Mouse (Mus musculus) forelimb bud, embryonic 11.5 days (tissue): ENCODE results near the gene Mylip.

Source experiments
- DNase-seq: peaks from one replicate; pipeline ENCODE4 v3.0.0-alpha.2; 2012; ENCODE audit warnings: low read depth, low spot score

Mylip gene

DNA sequence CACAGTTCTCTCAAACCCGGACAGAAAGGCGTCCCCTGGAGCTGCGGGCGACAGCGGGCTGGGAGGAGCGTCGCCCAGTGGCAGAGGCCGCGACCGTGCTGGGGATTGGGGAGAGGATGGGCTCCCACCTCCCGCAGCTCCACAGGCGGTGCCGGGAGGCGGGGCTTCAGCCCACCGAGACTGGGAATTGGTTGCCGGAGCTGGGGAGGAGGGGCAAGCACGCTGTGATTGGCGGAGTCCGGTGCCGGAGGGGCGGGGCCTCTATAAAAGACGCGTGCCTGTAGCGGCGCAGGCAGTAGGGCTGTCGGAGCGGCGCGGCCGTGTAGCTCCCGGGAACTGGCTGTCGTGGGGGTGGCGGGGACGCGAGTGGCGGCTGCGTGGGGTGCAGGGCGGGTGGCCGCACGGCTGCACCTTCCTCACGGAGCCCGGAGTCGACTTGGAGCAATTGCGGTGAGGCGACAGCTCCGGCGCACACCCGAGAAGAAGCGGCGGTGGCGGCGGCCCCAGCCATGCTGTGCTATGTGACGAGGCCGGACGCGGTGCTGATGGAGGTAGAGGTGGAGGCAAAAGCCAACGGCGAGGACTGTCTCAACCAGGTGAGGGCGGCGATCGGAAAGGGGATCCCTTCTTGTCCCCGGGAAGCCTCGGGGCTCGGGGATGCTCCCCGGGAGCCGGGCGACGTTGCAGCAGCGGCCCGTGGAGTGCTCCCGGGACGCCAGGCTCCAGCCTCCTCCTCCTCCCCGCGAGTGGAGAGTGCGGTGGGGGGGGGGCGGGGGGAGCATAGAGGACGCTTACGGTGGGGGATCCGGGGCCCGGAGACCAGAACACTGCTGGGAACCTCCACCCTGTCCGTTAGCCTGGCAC lies at the start of gene Mylip:
TSS of gene Mylip (plus strand) at position 295 of the 864 bp plus-strand sequence.
- peak; percentile 97 for DNase-seq

DNA sequence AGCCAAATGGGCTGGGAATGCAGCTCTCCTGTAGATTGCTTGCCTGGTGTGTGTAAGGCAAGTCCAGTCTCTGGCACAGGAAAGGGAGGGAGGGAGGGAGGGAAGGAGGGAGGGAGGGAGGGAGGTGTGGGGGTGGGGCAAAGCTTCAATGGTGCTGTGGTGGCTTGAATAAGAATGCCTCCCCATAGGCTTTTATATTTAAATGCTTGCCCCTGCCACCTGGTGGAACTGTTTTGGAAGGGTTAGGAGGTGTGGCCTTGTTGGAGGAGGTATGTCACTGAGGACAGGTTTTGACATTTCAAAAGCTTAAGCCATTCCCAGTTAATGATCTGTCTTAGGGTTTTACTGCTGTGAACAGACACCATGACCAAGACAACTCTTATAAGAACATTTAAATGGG lies 47.6 kb upstream of the Mylip start:
- no peak for DNase-seq

DNA sequence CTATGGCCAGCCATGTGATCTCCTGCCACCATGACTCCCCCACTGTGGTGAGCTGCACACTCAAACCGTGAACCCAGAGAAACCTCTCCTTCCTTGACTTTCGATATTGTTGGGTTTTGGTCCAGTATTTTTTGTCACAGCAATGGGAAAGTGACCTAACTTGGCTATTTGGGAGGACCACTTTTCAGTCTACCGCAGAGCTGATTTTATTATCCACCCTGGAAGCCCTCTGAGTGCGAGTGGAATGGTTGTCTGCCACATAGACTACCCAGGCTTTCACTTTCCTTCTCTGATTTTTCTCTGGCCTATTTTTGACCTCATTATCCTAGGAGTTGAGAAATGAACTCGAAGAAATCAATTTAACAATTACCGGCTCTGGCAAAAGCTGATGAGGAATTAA lies 46.0 kb upstream of the Mylip start:
- DNase-seq, result no peak

DNA sequence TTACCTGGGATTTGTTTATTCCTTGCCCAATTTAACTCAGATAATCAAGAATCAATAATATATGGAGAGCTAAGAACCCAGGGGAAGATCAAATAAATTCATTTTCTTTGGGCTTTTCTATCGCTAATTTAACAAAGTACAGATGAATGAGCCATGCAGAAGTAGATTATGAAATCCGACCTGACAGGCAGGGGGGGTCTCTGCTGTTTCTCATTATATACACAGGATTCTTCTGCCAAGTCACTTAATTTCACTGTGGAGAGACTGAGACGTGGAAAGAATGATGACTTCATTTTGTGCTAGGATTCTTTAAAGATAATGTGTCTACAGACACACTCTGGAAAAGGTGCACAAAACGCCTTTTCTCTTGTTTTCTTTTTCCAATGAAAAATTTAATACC lies 45.6 kb upstream of the Mylip start:
- no peak for DNase-seq

DNA sequence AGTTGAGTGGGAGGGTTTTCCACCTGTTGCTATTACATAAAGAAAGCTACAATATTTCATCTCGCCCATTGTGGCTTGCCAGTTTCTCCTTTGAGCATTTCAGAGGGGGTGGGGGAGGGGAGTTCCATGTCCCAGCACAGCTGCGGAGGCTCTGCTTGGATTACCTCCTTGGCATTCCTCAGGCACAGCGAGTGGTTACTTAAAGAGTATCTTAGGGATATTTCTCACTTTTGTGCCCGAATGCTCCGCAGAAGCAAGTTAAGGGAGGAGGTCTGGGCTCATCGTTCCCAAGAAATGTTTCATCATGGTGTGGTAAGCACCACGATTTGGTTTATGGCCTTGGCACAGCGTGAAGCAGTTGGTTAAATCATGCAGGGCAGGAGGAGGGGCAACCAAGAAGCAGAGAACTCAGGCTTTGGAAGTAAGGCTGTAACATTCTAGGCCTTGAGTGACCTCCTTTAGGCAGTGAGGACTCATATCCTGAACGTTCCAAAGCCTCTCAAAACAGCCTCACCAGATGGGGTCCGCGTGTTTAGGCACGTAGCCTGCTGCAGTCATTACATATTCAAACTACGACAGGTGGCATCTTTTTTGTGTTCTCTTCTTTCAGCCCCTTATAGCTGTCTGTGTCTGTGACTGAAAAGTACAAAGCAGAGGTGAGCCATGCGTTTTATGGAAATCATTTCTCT lies 43.9 kb upstream of the Mylip start:
- peak; percentile 56 for DNase-seq

DNA sequence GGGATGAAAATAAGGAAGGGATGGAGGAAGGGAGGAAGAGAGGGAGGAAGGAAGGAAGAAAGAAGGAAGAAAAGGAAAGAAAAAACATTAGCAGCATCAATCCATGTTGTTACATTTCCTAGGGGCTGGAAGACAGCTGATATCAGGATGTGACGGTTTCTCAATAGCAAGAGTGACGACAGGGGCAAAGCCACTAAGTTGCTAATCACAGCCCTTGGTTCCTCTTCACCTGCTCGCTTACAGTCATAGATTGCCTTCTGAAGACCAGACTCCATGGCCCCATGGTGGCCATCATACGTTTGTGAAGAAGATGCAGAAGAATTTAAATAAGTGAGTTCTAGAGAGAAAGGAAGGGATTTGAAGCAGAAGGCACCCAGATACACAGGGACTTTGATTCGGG lies 38.1 kb upstream of the Mylip start:
- no peak for DNase-seq

DNA sequence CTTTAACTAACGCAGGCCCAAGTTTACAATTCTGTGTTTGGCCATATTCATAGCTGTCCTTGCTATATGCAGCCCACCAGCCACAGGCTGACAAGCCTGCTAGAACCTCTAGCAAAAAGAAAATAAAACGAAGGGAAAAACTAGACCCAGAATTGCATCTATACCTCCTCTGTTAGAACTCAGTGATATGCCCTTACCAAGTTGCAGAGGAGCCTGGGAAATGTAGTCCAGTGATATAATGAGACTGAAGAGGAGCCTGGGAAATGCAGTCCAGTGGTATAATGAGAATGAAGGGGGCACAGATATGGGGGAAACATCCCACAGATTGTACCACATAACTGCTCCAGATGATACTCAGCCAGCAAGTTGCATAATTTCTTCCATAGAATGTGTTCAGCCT lies 34.7 kb upstream of the Mylip start:
- peak; percentile 27 for DNase-seq

DNA sequence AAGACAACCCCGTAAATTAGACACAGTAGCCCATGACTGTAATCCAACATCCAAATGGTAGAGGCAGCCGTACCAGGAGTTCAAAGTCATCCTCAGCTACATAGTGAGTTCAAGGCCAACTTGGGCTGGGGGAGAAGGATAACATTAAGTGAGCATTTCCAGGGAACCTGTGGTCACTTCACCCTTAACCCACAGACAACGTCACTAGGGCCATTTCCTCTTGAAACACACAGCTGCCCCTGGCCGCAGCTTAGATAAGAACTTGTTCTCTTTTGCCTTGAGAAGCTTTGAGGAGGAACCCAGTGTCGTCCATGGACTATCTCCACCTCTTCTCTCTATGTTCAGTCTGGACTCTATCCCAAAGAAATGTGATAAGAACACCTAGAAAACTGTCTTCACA lies 31.3 kb upstream of the Mylip start:
- DNase-seq, result no peak

DNA sequence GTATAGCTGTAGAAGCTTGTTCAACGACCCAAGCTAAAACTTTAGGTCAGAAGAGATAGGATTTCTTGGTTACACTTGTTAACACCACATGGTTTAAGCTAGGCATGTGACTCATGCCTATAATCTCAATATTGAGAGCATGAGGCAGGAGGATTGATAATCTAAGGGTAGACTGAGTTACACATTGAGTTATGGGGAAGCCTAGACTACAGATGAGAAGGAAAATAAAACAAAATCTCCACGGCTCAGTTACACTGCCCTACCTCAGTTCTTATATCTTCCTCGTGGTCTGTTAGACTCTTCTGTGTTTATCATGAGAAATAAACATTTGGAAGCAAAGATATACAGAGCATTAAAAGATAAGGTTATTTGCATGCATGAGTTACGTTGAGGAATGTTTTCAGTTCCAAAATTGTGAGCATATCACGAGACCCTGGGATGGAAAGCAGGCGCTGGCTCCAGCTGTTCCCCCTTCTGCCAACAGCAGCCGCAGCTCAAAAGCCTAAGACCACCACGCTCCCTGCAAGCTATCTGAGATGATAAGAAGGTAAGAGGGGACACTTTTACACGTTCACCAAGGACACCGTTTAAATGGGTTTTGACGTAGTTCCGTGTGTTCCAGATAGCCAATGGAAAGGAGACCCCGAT lies 30.7 kb upstream of the Mylip start:
- no peak for DNase-seq

DNA sequence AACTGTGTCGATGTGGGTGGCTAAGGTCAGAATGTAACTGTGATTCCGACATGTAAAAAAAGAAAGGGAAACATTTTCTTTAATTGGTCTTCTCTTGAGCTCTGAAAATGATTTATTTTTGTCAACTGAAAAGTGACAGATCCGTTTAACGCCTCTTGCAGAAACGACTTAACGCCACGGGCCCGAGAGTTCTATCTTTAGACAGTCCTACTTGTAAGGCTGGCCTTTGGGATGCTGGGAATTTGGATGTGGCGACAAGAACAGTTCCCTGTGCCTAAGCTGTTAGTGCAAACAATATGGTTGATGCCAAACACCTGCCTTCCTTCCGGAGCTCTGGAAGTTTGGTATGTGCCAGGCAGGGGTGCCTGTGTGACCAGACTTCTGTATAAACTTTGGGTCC lies 23.8 kb upstream of the Mylip start:
- no peak for DNase-seq

DNA sequence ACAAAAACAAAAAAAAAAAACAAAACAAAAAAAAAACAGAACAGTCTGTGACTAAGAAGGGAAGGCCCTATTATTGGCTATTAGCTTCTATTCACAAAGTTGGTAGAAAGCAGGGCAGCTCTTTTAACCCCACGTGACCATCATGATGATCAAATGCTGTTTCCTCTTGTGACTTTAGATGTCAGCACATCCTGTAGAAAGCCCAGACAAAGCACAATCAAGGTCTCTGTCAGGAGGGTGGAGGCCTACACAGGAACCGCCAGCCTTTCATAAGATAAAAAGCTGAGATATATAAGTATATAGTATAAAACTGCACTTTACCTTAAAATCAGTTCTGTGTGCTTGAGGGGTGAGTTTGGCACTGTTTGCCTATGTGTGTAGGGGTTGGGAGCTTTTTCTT lies 17.9 kb upstream of the Mylip start:
- DNase-seq, result no peak

DNA sequence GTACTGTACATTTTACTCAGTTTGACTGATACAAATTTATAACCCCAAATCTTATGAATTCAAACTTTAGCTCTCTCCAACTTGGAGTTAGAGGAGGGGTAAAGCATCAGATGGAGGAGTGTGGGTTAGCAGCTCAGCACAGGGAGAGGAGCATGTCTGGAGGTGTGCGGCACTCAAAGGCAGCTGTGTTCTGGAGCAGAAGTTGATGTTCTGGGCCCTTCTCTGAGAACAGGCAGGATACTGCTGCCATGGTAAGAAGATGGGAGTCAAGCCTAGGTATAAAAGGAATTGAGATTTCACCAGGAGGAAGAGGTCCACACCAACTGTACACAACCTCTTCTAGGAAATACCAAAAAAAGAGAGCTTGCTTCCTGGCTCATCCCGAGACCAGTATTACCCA lies 17.1 kb upstream of the Mylip start:
- no peak for DNase-seq

DNA sequence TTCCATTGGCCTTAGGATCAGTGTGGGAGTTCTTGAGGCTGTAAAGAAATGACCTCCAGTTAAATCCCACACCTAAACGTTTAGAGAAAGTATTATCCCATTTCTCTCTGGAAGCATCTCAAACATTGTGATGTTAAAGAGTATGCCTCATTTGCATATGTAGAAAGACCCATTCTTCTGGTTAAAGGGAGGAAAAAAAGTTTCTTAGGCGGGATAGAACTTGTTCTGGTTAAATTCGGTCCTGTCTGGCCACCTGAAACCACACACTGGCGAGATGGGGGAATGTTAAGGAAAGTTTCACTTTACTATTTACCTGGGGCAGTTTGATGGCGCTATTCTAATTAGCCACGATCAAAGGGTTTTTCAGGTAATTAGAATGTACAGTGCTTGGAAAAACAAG lies 14.7 kb upstream of the Mylip start:
- DNase-seq, result no peak

DNA sequence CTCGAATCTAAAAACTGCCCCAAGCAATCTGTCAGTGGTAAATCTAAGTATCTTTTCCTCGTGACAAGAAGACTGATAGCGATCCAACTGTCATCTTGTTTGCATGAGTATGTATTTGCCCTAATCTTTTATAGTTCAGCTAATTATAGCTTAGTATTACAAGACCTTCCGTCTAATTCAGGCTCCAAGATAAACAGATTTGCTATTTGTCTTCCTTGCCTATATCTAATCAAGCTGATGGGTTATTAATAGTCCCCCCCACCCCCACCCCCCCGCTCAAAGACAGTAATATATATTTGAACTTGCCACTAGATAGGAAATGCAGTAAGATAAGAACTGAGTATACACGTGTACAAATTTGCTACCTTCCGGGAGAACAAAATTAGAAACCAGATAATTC lies 7.3 kb upstream of the Mylip start:
- DNase-seq, result no peak

DNA sequence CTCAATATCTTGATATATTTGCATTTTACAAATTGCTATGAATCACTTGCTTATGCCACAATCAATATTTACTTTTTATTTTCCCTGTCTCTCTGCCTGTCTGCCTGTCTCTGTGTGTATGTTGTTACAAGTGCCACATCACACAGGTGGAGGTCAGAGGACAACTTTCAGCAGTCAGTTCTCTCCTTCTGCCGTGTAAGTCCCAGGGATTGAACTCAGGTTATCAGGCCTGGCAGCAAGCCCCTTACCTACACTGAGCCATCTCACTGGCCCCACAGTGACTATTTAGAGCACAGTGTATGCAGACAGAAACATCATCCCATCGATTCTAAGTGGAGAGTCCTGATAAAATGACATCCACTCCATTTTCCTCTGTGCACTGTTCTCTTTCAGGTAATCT lies 4.9 kb upstream of the Mylip start:
- no peak for DNase-seq

DNA sequence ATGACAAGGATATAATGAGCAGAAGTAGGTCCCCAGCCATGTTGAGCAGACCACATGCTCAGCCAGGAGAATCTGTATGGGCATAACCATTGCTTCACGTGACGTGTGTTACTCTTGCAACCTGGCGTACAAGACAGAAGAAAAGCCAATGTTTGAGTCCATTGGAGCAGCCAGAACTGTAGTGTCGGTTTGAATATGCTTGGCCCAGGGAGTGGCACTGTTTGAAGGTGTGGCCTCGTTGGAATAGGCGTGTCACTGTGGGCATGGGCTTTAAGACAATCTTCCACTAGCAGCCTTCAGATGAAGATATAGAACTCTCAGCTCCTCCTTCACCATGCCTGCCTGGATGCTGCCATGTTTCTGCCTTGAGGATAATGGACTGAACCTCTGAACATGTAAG lies 4.0 kb upstream of the Mylip start:
- no peak for DNase-seq

DNA sequence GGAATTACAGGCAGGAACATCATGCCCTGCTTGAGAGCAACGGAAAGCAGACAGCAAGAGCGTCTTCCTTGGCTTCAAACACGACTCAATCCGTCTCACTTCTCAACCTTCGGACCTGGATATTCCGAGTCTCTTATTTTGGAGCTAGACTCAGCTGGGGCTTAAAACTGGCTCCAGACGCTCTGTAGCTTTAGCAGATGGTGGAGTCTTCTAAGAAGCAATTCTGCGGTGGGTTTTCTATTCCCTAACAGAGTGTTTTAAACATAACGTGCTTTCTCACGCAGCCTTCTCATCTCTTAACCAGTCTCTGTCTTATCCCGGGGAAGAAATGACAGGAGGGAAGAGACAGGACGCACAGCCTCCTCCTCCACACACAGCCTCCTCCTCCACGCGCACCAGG lies 3.3 kb upstream of the Mylip start:
- no peak for DNase-seq

DNA sequence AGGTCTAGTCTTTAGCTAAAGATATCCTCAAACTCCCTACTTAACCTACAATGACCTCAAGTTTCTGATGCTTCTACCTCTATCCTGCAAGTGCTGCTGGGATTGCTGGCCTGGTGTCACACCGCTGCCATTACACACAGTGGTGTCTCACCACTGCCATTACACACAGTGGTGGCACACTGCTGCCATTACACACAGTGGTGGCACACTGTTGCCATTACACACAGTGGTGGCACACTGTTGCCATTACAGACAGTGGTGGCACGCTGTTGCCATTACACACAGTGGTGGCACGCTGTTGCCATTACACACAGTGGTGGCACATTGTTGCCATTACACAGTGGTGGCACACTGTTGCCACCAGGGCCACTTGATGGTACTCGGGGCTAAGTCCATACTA lies 2.3 kb upstream of the Mylip start:
- no peak for DNase-seq

DNA sequence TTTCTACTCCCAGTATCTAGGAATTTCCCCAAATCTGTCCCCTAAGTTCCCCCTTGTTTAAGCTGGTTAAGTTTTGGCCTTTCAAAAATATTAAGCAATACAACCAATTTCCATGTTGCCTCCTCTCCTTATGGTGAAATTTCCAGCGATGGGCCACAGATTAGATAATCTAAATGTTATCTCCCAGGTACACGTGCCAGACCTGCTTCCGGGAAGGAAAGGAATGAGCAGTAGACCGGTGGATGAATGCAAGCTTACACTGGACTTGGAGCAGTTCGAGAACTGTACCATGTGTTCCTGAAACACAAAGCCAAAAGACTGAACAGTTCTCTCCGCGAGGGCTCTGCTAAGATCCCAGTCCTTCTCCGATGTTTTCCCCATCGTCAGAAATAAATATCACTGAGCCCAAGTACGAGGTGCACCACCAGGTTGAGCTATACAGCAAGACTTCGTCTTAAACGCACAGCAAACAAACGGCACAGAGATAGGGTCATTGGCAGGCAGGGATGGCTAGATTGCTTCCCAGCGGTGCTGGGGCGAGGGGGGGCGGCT lies 1.2 kb upstream of the Mylip start:
- DNase-seq, result no peak

DNA sequence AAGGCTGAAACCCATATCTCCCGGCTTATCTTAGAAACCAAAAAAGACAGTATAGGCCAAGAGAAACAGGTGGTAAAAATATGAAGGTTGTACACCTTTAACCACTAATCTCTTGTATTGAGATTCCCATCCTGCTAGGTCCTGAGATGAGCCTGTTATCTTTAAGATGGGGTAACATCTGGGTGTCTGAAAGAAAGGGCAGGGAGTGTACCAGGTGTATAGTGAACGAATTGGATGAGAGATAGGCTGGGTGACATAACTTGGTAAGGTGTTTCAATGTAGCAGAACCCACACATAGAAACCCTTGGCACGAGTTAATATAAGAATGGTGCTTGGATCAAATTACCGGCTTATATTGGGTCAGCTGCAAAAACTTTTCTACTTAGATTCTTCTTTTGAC lies 653 bp upstream of the Mylip start:
- no peak for DNase-seq

DNA sequence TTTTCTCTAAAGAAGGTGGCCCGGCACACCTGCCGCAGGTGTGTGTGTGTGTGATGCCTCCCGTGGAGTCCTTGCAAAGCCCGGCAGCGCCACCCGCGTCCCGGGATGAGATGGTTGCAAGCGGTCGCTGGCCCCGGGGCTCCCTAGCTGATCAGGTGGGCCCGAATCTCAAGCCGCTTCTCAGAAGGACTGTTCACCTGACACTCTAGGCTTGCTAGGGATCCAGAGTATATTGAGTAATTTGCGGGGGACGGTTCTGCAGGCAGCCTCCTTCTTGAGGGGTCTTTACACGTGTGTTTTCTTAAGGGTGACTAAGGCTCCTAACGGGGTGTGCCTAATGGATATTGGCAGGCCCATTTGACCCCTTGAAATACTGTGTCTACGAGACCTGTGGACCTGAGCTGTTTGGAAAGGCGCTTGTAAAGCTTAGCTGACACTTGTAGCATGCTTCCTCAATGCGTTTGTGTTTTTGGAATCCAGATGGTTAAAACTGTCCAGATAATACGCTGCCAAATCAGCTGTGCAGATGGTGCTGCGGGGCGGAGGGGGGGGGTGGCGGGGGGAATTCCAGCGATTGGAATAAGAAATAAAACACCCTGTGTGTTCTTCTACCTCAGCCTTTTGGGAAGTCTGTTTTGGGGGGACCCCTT lies 895 bp downstream of the Mylip start:
- DNase-seq, result no peak
